Mouse (Mus musculus): ENCODE measurements around the gene Btbd35f15.
"Not testable (repeated sequence)": the region's sequence is repeated elsewhere in the genome, so short reads cannot be mapped to it uniquely, and the experiment has no call there.

Gene Btbd35f15

DNA sequence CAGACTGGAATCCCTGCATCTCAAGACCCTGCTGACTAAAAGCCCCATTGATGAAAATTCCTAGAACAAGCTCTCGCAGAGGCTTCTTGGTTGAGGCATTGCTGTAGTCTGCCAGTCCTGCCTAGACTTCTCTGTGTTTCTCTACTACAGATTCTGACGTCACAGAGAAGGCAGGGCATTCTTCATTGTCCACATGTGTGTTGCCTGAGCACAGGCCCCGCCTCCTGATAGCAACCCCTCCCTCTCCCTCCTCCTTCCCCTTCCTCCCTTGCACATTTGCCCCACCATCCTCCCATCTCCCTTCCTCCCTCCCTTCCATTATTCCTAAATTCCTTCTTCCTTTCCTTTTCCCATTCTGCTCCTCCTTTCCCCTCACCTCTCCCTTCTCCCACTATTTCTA is at the start of gene Btbd35f15:
TSS of gene Btbd35f15 (minus strand) at position 101 of the 400 bp plus-strand sequence.
- not testable (repeated sequence) for DNase-seq (ENCODE audit: low read depth)
